Mouse (Mus musculus): ENCODE data around the gene Cst9.

The Cst9 gene

GRCm38 (mm10) chr2:148834912-148835311 is at the start of gene Cst9:
Gene Cst9 (plus strand): TSS chr2:148835147.
- no peak for DNase-seq (ENCODE audit: low spot score)

- DNase-seq (ENCODE audit: low spot score) = no peak
These were observed 45.8 kb upstream of the Cst9 start, which contains the start of gene Cst12 for GRCm38 (mm10) chr2:148789142-148789541. Gene Cst12 (plus strand): TSS chr2:148789361.

GRCm38 (mm10) chr2:148798485-148798884 is 36.5 kb upstream of the Cst9 start, which contains the start of gene Cst8:
Gene Cst8 (plus strand): TSS chr2:148798785.
- no peak for DNase-seq (ENCODE audit: low spot score)

- DNase-seq (ENCODE audit: low spot score) = no peak
These were observed 33.4 kb upstream of the Cst9 start for GRCm38 (mm10) chr2:148801491-148801921.

- DNase-seq (ENCODE audit: low spot score) = no peak
These were observed 28.3 kb upstream of the Cst9 start for GRCm38 (mm10) chr2:148806696-148807095.

GRCm38 (mm10) chr2:148819909-148820308 is 15.0 kb upstream of the Cst9 start, which contains the start of gene Cst13:
Gene Cst13 (plus strand): TSS chr2:148820081.
- no peak for DNase-seq (ENCODE audit: low spot score)

GRCm38 (mm10) chr2:148825986-148826385 is 9.0 kb upstream of the Cst9 start:
- DNase-seq (ENCODE audit: low spot score) = no peak

GRCm38 (mm10) chr2:148838075-148838777 is 3.3 kb downstream of the Cst9 start:
- DNase-seq (ENCODE audit: low spot score) = no peak

GRCm38 (mm10) chr2:148839224-148839623 is 4.3 kb downstream of the Cst9 start:
- DNase-seq (ENCODE audit: low spot score) = no peak

- peak; percentile 39 for DNase-seq (ENCODE audit: low spot score)
These were observed 16.4 kb downstream of the Cst9 start for GRCm38 (mm10) chr2:148851116-148851906.

- no peak for DNase-seq (ENCODE audit: low spot score)
These were observed 21.9 kb downstream of the Cst9 start for GRCm38 (mm10) chr2:148856630-148857400.

- DNase-seq (ENCODE audit: low spot score) = no peak
These were observed 22.6 kb downstream of the Cst9 start for GRCm38 (mm10) chr2:148857506-148857905.

GRCm38 (mm10) chr2:148860993-148861392 is 26.0 kb downstream of the Cst9 start:
- no peak for DNase-seq (ENCODE audit: low spot score)

- DNase-seq (ENCODE audit: low spot score) = no peak
These were observed 26.7 kb downstream of the Cst9 start for GRCm38 (mm10) chr2:148861693-148862092.

GRCm38 (mm10) chr2:148864966-148865365 is 30.0 kb downstream of the Cst9 start, which contains the start of gene 9230104L09Rik:
Gene 9230104L09Rik (minus strand): TSS chr2:148865038.
- DNase-seq (ENCODE audit: low spot score) = no peak

GRCm38 (mm10) chr2:148868959-148869358 is 34.0 kb downstream of the Cst9 start:
- DNase-seq (ENCODE audit: low spot score) = no peak

GRCm38 (mm10) chr2:148870526-148870925 is 35.6 kb downstream of the Cst9 start:
- DNase-seq (ENCODE audit: low spot score) = no peak

- no peak for DNase-seq (ENCODE audit: low spot score)
These were observed 37.9 kb downstream of the Cst9 start for GRCm38 (mm10) chr2:148872860-148873259.

GRCm38 (mm10) chr2:148874224-148874616 is 39.3 kb downstream of the Cst9 start:
- DNase-seq (ENCODE audit: low spot score) = no peak

- DNase-seq (ENCODE audit: low spot score) = no peak
These were observed 39.8 kb downstream of the Cst9 start for GRCm38 (mm10) chr2:148874617-148875334.

GRCm38 (mm10) chr2:148875335-148875811 is 40.4 kb downstream of the Cst9 start, which contains the start of gene Cst3:
Gene Cst3 (minus strand): TSS chr2:148875692.
- peak; percentile 72 for DNase-seq (ENCODE audit: low spot score)
